Mouse (Mus musculus) ES-E14 (cell line): ENCODE data around the gene Tmod3.

ENCODE experiments used
- CHD2 ChIP-seq: IDR thresholded peaks from 2 replicates; pipeline ENCODE4 v1.6.1; 2014; ENCODE audit warnings: mild to moderate bottlenecking, low read depth, low read length, inconsistent platforms
- HCFC1 ChIP-seq: IDR thresholded peaks from 2 replicates; pipeline ENCODE4 v1.6.1; 2012; ENCODE audit warnings: low read length, inconsistent platforms, borderline replicate concordance; ENCODE audit not compliant: insufficient read depth
- MAFK ChIP-seq: IDR thresholded peaks from 2 replicates; pipeline ENCODE4 v1.6.1; 2014; ENCODE audit warnings: mild to moderate bottlenecking, low read depth, low read length, inconsistent platforms; ENCODE audit not compliant: insufficient read depth
- ZC3H11A ChIP-seq: IDR thresholded peaks from 2 replicates; pipeline ENCODE4 v1.6.1; 2012; ENCODE audit warnings: low read depth, mild to moderate bottlenecking, inconsistent platforms, low read length, borderline replicate concordance

- TF ChIP-seq MAFK, result no peak
- no peak for TF ChIP-seq HCFC1
- TF ChIP-seq ZC3H11A, result no peak
- TF ChIP-seq CHD2, result no peak
Measured at GRCm38 (mm10) chr9:75561040-75561669, 1.7 kb upstream of the Tmod3 start.
